Mouse (Mus musculus) small intestine, adult 2 months (tissue): ENCODE data around the gene Zeb2.

Experiments
- CTCF ChIP-seq: fragments of 200-500 bp; IDR thresholded peaks from 2 replicates; pipeline ENCODE4 v1.5.1; 2012; ENCODE audit warnings: low read depth, mild to moderate bottlenecking, control low read depth, inconsistent platforms, low read length, moderate library complexity, mixed read lengths; ENCODE audit not compliant: insufficient replicate concordance, insufficient read length; ENCODE audit errors: extremely low read depth
- POLR2A ChIP-seq: fragments of 200-500 bp; IDR thresholded peaks from 2 replicates; pipeline ENCODE4 v1.6.1; 2012; ENCODE audit warnings: low read depth, mild to moderate bottlenecking, control low read depth, inconsistent platforms, low read length, moderate library complexity

- TF ChIP-seq CTCF, result no peak
- TF ChIP-seq POLR2A, result no peak
Observed at GRCm38 (mm10) chr2:45103021-45103983, 13.9 kb downstream of the Zeb2 start.
